Mouse (Mus musculus): ENCODE results near the gene Polr3c. TPM values are rescaled to one million over a fixed set of nuclear protein-coding genes. Genes with fewer than 3 reads are reported as not detected.

Gene Polr3c
- 58.2 TPM for total RNA-seq (2023)

DNA sequence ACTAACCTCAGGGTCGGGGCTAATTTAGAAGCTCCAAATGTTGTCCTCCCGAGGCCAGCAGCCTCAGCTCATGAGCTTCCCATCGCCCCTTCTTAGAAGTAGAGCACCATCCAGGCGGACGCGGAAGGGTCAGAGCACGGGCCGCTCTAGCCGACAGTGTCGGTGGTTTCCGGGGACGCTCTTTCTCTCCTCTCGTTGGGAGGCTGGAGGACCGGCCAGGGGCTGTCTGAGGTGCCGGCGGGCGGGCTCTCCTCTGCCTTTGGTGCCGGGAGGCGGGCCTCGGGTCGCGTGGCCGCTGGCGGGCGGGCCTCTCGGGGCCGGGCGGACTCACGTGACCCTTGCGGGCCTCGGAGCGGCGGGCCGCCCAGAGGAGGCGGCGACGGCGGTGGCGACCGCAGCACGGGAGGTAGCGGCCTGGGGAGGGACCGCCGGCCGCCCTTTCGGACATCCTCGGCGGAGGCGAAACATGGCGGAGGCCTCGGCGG, at the start of gene Polr3c, which contains the start of gene Rnf115:
TSS of gene Polr3c (minus strand) at position 286 of the 485 bp plus-strand sequence.
TSS of gene Rnf115 (plus strand) at position 322 of the 485 bp plus-strand sequence.

DNA sequence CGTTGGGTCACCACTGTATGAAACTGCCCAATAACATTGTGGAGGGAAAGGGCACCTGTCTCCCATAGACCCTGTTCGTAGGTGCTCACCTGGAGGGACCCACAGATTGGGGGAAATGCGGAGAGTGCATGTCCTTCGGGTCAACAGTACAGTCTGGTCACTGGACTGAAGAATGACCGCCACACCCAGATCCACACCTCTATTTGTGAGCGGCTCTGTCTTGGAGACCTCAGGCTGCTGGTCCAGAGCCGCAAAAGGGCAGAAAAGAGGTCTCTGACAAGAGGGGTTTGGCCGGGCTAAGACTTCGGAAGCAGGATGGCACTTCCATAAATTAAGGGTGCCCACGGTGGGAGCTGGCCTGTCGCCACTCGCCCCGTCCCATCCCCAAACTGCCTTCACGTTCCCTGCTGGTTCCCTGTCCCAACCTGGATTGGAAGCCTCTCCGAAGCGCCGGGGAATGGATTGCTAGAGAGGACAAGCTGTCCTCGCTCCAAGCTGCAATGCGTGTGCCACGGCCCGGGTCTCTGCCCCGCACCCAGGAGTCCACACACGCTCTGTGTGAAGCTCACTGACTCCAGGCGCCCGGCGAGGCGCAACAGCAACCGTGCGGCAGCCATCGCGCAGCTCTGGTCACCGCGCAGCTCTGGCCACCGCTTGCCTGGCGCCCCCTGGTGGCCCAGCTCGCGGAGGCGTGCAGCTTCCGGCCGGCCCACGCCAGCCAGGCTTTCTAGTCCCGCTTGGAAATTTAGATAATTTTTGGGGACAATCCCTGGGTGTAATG, 19.3 kb downstream of the Polr3c start, which contains the start of gene Nudt17:
TSS of gene Nudt17 (minus strand) at position 660 of the 781 bp plus-strand sequence.

DNA sequence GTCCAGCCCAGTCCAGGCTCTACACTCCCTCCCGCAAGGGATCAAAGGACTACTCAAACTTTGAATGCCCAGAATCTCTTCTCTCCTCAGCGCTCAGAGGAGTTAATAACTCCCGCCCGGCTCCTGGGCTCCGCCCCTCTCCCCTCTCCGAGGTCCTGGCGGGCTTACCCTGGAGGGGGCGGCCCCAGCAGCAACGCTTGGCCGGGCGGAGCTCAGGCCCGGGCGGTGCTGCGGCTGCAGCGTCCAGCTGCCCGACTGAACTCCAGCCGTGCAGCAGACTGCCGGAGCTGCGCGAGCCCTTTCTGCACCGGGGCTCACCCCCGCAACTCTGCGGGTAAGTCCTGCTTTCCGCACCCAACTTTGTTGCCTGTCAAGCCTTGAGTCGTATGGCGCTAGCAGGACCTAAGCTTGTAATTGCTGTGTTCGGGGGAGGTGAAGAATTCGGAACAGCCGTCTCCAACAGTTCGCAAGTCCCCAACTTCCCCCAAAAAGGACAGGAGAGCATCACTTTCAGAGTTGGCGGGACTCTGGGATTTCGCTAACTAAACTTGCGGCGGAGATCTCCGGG, 31.1 kb downstream of the Polr3c start, which contains the start of gene Pias3:
TSS of gene Pias3 (plus strand) at position 187 of the 568 bp plus-strand sequence.

DNA sequence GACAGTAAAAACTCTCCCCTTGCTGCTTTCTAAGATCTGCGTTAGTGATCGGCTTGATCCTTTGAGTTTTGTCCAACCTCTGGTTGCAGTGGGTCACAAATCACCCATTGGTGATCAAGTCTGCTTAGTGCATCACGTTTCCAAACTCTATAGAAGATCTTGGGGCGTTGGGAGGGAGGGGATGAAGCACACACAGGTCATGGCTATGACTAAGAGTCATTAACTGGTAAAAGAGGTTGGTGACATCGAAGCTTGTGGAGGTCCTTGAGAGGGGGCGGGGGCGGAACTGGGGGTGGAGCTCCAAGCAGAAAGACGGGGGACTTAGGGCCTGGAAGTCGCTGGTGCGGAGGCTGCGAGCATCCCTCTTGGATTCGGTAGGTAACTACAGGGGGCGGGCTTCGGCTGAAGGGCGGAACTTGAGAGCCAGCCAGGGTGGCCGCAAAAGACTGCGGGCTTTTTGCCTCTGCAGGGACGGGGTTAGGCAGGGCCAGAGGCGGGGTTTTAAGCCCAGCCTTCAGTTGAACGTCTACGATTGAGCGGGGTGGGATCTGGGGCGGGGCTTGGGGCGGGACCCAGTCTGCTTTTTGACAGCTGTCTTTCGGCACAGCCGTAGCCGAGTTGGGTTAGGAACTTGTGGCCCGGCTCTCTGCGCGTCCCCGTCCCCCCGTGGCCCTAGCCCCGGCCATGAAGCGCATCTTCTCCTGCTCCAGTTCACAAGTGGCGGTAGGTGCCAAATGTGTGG, 57.5 kb downstream of the Polr3c start, which contains the start of gene Ankrd35:
TSS of gene Ankrd35 (plus strand) at position 405 of the 742 bp plus-strand sequence.

Other genes with a start within 250 kb of the Polr3c start
- gene Hfe2, start 202.5 kb downstream of the Polr3c start, total RNA-seq (2023): not detected
- gene Txnip, start 169.7 kb downstream of the Polr3c start, total RNA-seq (2023): 652 TPM
- not detected for gene Gm16253, start 150.6 kb downstream of the Polr3c start, total RNA-seq (2023)
- gene Polr3gl, start 133.4 kb downstream of the Polr3c start, total RNA-seq (2023): 33.5 TPM
- not detected for gene Ankrd34a, start 131.0 kb downstream of the Polr3c start, total RNA-seq (2023)
- gene Lix1l, start 126.5 kb downstream of the Polr3c start, total RNA-seq (2023): 0.44 TPM
- gene Rbm8a, start 97.7 kb downstream of the Polr3c start, total RNA-seq (2023): 83.5 TPM
- 29.4 TPM for gene Pex11b, start 92.3 kb downstream of the Polr3c start, total RNA-seq (2023)
- gene Gm42957, start 92.2 kb downstream of the Polr3c start, total RNA-seq (2023): 0.21 TPM
- gene Itga10, start 82.0 kb downstream of the Polr3c start, total RNA-seq (2023): 3.3 TPM
- not detected for gene Ankrd35, start 57.5 kb downstream of the Polr3c start, total RNA-seq (2023)
- 14.2 TPM for gene Pias3, start 31.2 kb downstream of the Polr3c start, total RNA-seq (2023)
- gene Nudt17, start 19.1 kb downstream of the Polr3c start, total RNA-seq (2023): 0.97 TPM
- gene Rnf115, start within 50 bp of the Polr3c start, total RNA-seq (2023): 48.9 TPM
- gene Pdzk1, start 101.7 kb upstream of the Polr3c start, total RNA-seq (2023): not detected
- 2.1 TPM for gene Cd160, start 101.7 kb upstream of the Polr3c start, total RNA-seq (2023)
- not detected for gene Gja5, start 177.1 kb upstream of the Polr3c start, total RNA-seq (2023)
- 23.9 TPM for gene Gpr89, start 177.7 kb upstream of the Polr3c start, total RNA-seq (2023)
- not detected for gene Gja8, start 198.4 kb upstream of the Polr3c start, total RNA-seq (2023)

All from CD4-positive naive resting alpha-beta T cell, adult 76 days (primary cell).